Mouse (Mus musculus): ENCODE measurements at regions not wholly inside any gene's neighbourhood (a gene's known extent, or its start where the extent isn't known, plus 50 kb on each side); places are given as distances from the start of the nearest gene placed in this dataset.

- H3K9me3 ChIP-seq, result no peaks in the 10 kb centered on the region
- no peak overlapping the region for H3K9ac ChIP-seq
- no peak overlapping the region for H3K4me3 ChIP-seq
- H3K27ac ChIP-seq, result no peak overlapping the region
- no peaks in the 10 kb centered on the region for H3K4me1 ChIP-seq
- no peaks in the 10 kb centered on the region for H3K27me3 ChIP-seq
- no peak overlapping the region for H3K4me2 ChIP-seq
- no peak for ATAC-seq (ENCODE audit: borderline replicate concordance, extremely low read depth, low FRiP score, low TSS enrichment)
- 63% methylated on average over 2 of the region's 2 CpGs for WGBS
- H3K36me3 ChIP-seq, result no peaks in the 10 kb centered on the region
Observed at GRCm38 (mm10) chr2:56460625-56461590, 662.9 kb downstream of the Nr4a2 start.

- no peak for ATAC-seq (ENCODE audit: borderline replicate concordance, extremely low read depth, low FRiP score, low TSS enrichment)
- H3K9me3 ChIP-seq, result no peaks in the 10 kb centered on the region
Observed at GRCm38 (mm10) chr2:56459430-56459829, 664.4 kb downstream of the Nr4a2 start.

GRCm38 (mm10) chr2:56457594-56457993 lies 666.2 kb downstream of the Nr4a2 start:
- no peaks in the 10 kb centered on the region for H3K36me3 ChIP-seq
- ATAC-seq (ENCODE audit: borderline replicate concordance, extremely low read depth, low FRiP score, low TSS enrichment), result no peak
- 28% methylated on average over 1 of the region's 1 CpGs for WGBS
- H3K27ac ChIP-seq, result no peak overlapping the region
- no peak overlapping the region for H3K4me3 ChIP-seq
- no peak overlapping the region for H3K9ac ChIP-seq
- no peaks in the 10 kb centered on the region for H3K9me3 ChIP-seq
- no peaks in the 10 kb centered on the region for H3K27me3 ChIP-seq
- H3K4me1 ChIP-seq, result no peaks in the 10 kb centered on the region
- no peak overlapping the region for H3K4me2 ChIP-seq

More at GRCm38 (mm10) chr2:56459430-56459829, 664.4 kb downstream of the Nr4a2 start:
- no peak overlapping the region for H3K4me3 ChIP-seq
- no peak overlapping the region for H3K27ac ChIP-seq
- no peak overlapping the region for H3K9ac ChIP-seq
- WGBS, result 68% methylated on average over 5 of the region's 5 CpGs
- H3K4me2 ChIP-seq, result no peak overlapping the region
- H3K27me3 ChIP-seq, result no peaks in the 10 kb centered on the region
- H3K36me3 ChIP-seq, result no peaks in the 10 kb centered on the region
- H3K4me1 ChIP-seq, result no peaks in the 10 kb centered on the region

DNA sequence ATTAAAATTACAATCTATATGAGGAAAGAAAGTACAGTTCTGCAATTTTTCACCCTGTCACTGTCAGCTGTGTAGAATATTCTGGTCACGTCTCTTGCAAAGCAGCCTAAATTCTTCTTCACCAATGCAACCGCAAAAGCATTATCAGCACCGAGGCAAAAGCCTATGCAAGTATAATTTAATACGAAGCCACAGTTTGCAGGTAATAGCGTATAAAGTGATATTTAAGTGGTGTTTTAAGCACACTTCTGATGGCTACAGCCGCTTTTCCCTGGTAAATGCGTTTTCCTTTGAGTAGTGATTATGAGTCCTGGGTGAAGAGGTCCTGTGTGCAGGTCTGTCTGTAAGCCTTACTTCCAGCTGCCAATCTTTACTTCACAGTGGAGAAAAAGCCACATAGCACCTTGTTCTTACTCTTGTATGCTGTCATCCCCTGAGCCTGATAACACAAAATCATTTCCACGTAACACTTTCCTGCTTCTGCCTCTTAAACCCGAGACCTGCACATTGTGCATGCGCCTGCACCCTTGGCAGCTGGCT lies 667.9 kb downstream of the Nr4a2 start:
- Histone ChIP-seq H3K27me3 (no peaks in the 10 kb centered on the region), H3K4me3 (no peak overlapping the region), H3K4me1 (no peaks in the 10 kb centered on the region), H3K9ac (no peak overlapping the region), H3K9me3 (no peaks in the 10 kb centered on the region), H3K36me3 (no peaks in the 10 kb centered on the region), H3K27ac (no peak overlapping the region), H3K4me2 (no peak overlapping the region)
- WGBS, result 58% methylated on average over 10 of the region's 10 CpGs
- no peak for ATAC-seq (ENCODE audit: borderline replicate concordance, extremely low read depth, low FRiP score, low TSS enrichment)

DNA sequence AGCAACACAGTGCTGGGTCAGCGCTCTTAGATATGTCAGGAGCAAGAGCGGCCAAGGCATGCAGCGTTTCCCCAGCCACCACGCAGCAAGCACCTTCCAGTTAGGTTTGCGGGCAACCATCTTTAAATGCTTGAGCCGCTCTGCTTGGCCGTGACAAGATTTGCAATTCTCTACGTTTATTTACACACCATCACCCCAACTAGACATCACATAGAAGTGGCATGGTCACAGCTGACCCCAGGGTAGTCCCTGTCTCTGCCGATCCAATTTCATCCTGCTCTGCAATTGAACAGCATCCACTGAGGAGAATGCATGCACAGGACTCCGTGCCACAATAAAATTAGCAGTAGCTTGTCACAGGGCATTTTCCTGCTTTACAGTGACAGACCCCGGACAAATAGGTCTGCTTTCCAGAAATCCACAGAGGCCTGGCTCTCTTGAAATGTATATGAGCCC lies 669.2 kb downstream of the Nr4a2 start:
- 0 out of 2 replicates have a peak overlapping the region, but pooled peaks have one; percentile 6 for H3K4me2 ChIP-seq
- H3K36me3 ChIP-seq, result no peaks in the 10 kb centered on the region
- ATAC-seq (ENCODE audit: borderline replicate concordance, extremely low read depth, low FRiP score, low TSS enrichment), result no peak
- WGBS, result 12% methylated on average over 11 of the region's 11 CpGs
- H3K9ac ChIP-seq, result no peak overlapping the region
- H3K9me3 ChIP-seq, result no peaks in the 10 kb centered on the region
- no peaks in the 10 kb centered on the region for H3K4me1 ChIP-seq
- H3K27me3 ChIP-seq, result no peaks in the 10 kb centered on the region
- no peak overlapping the region for H3K4me3 ChIP-seq
- H3K27ac ChIP-seq, result no peak overlapping the region

DNA sequence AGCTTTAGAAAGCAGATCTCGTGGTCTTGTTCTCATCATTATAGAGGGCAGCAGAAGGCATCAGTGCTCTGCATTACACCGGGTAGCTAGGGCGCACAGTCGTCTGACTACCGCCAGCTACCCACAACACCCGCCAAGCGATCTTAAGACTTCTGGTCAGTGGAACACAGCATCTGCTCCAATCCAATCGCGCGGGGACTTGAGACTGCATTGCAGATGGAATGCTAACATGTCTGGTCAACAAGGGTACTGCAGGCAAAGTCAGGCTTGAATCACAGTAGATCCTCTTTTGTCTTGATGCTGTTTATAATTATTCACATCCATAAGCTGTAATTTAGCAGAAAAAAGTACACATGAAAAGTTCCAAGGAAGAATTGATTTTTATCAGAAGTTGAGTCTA lies 682.9 kb downstream of the Nr4a2 start:
- no peaks in the 10 kb centered on the region for H3K36me3 ChIP-seq
- 72% methylated on average over 10 of the region's 10 CpGs for WGBS
- H3K9me3 ChIP-seq, result no peaks in the 10 kb centered on the region
- ATAC-seq (ENCODE audit: borderline replicate concordance, extremely low read depth, low FRiP score, low TSS enrichment), result no peak
- H3K4me1 ChIP-seq, result no peaks in the 10 kb centered on the region
- no peak overlapping the region for H3K4me3 ChIP-seq
- no peaks in the 10 kb centered on the region for H3K27me3 ChIP-seq
- no peak overlapping the region for H3K27ac ChIP-seq
- no peak overlapping the region for H3K4me2 ChIP-seq
- H3K9ac ChIP-seq, result no peak overlapping the region

Data from lung, embryonic 15.5 days (tissue).